Mouse (Mus musculus): ENCODE data around the gene Nprl2. TPM values are rescaled to one million over a fixed set of nuclear protein-coding genes. Genes with fewer than 3 reads are reported as not detected.
A peak's percentile ranks its signal among the peaks of the same experiment; 100 is the strongest.
"Not testable (repeated sequence)": the region's sequence is repeated elsewhere in the genome, so short reads cannot be mapped to it uniquely, and the experiment has no call there.

Gene Nprl2
- polyA plus RNA-seq, 1 experiment from 2014 or later, result 32.0 TPM

DNA sequence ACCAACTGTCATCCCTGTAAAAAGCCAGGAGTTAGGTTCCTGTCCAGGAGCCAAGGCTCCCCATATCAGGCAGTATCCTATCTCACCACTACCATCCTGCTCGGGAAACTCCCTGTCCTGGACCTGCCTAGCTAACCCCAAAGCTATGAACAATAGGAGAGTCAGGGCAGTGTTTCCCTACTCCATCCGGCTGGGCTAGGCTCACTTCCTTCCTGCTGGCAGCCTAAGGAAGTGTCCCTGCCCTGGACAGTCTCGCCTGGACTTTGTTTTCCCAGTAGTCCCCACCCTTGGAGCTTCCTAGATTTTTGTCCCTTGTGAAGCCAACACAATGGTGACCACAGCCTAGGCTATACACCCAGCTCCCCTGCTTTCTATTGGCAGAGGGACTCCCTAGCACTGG is 24.8 kb downstream of the Nprl2 start:
- CTCF ChIA-PET, result interaction anchor here (0.7 to 2.5 kb wide), 5 partner anchors 10 to 78 kb away, joined by 3 to 9 read pairs (median 3); partner anchors contain the start of genes Hyal3 and Naa80
- in situ Hi-C loops (cut with MboI; ENCODE audit: low pct_unique_long_range_greater_than_20kb), result no loop called here
- no peaks in the 10 kb centered on the region for H3K27me3 ChIP-seq
- POLR2A ChIA-PET, result interaction anchor here (0.8 to 1.3 kb wide), 2 partner anchors 22 to 700 kb away, joined by 3 to 4 read pairs; no protein-coding TSS in a partner anchor
- no peak for ATAC-seq
- DNase-seq (ENCODE audit: low read depth, low spot score), result no peak
- TF ChIP-seq CTCF (IDR thresholded peaks at IDR 0.05), result no peak

DNA sequence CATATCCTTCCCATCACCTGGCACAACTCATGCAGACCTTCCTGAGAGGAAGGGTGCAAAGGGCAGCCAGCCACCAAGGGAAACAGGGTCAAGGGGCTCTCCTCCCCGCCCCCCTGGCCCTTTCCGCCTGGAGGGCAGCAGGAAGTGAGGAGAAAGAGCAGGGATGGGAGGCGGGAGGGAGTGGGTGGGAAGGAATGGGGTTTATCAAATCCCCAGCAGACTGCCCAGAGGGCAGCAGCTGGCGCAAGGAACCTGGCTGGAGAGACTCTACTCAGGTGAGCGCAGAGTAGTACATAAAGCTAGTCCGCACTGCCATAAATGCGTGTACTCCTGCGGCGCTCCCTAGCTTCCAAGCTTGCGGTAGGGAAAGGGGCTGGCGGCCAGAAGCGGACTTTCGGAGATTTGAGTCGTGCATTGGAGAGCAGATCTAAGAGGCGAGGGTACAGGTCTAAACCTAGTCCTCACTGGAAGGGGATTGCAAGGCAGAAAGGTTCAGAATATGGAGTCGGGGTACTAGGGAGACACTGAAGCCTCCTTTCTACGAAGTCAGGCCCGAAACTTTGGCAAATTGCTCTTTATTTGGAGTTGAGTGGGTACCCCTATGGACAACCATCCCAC is 25.8 kb downstream of the Nprl2 start, which contains the start of gene Hyal2:
Hyal2 (plus strand) TSS at position 244 of the 618 bp plus-strand sequence.
- CTCF ChIA-PET, result interaction anchor here (2.2 to 4.3 kb wide), 3 partner anchors 11 to 78 kb away, joined by 8 to 19 read pairs (median 8); partner anchors contain the start of genes Hyal3 and Naa80
- in situ Hi-C loops (cut with MboI; ENCODE audit: low pct_unique_long_range_greater_than_20kb), result no loop called here
- TF ChIP-seq CTCF (IDR thresholded peaks at IDR 0.05), result no peak
- H3K27me3 ChIP-seq, result no peaks in the 10 kb centered on the region
- POLR2A ChIA-PET, result interaction anchor here (0.9 to 1.0 kb wide), 2 partner anchors 13 to 73 kb away, joined by 3 to 5 read pairs; no protein-coding TSS in a partner anchor
- DNase-seq (ENCODE audit: low read depth, low spot score), result no peak
- no peak for ATAC-seq

DNA sequence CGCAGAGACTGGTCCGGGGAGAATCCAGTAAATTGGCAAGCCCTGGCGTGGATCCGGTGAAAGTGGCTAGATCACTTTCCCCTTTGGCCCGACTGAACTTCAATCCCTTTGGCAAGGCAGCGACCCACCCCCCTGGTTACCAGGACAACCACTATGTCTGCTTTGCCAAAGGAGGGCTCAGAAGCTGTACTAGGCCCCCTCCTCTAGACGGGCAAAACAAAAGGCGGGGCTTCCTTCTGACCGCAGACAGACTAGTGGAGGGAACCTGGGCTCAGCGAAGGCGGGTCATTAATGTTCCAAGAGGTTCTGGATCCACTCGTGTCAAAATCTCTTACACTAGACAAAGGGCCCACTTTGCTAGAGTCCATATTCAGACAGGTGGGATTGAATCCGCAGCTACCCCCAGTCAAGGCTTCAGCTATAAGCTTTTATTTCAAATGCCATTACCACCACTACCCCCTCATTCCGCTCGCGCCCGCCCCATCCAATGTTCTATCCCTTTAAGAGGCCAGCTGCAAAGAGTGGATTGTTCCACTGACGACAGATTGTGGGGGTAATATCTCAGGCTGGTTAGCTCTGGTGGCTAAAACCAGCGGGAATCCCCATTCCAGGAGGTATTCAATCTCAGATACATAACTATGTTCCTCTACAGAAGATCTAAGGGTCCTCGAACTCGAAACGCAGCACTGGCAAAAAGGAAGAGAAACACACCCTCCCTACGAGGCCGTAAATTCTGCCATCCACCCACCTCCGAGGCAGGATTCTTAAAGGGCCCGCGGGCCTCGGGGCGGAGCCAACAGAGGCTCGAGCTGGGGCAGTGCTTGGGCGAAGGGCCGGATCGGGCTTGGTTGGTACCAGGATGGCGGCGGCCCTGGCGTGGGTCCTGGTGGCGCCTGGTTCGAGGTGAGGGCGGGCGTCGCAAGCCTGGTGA is 26.6 kb downstream of the Nprl2 start:
- in situ Hi-C loops (cut with MboI; ENCODE audit: low pct_unique_long_range_greater_than_20kb), result no loop called here
- POLR2A ChIA-PET, result interaction anchor here (0.9 to 1.3 kb wide), 3 partner anchors 13 to 72 kb away, joined by 3 to 5 read pairs (median 5); partner anchors contain the start of gene Ifrd2
- no peak for TF ChIP-seq CTCF (IDR thresholded peaks at IDR 0.05)

GRCm38 (mm10) chr9:107569270-107569669 is 27.2 kb downstream of the Nprl2 start:
- no peaks in the 10 kb centered on the region for H3K27me3 ChIP-seq
- ATAC-seq, result peak; percentile 13
- TF ChIP-seq CTCF (IDR thresholded peaks at IDR 0.05), result no peak
- POLR2A ChIA-PET, result interaction anchor here (0.6 to 1.3 kb wide), 4 partner anchors 10 to 166 kb away, joined by 3 to 8 read pairs (median 4); partner anchors contain the start of genes Hyal3 and Ifrd2
- CTCF ChIA-PET, result interaction anchor here (2.0 to 4.3 kb wide), 3 partner anchors 10 to 76 kb away, joined by 5 to 19 read pairs (median 8); partner anchors contain the start of genes Hyal3, Ifrd2 and Naa80
- in situ Hi-C loops (cut with MboI; ENCODE audit: low pct_unique_long_range_greater_than_20kb), result no loop called here
- no peak for DNase-seq (ENCODE audit: low read depth, low spot score)

More for the DNA sequence above, 26.6 kb downstream of the Nprl2 start:
- CTCF ChIA-PET, result interaction anchor here (2.0 to 4.3 kb wide), 4 partner anchors 11 to 77 kb away, joined by 5 to 19 read pairs (median 8); partner anchors contain the start of genes Hyal3, Ifrd2 and Naa80
- no peaks in the 10 kb centered on the region for H3K27me3 ChIP-seq
- ATAC-seq, result peak; percentile 72
- no peak for DNase-seq (ENCODE audit: low read depth, low spot score)

GRCm38 (mm10) chr9:107570016-107570415 is 28.0 kb downstream of the Nprl2 start:
- CTCF ChIA-PET, result interaction anchor here (0.6 to 4.3 kb wide), 4 partner anchors 10 to 75 kb away, joined by 3 to 19 read pairs (median 6); partner anchors contain the start of genes Hyal3, Ifrd2 and Naa80
- ATAC-seq, result no peak
- TF ChIP-seq CTCF (IDR thresholded peaks at IDR 0.05), result no peak
- in situ Hi-C loops (cut with MboI; ENCODE audit: low pct_unique_long_range_greater_than_20kb), result no loop called here
- no peaks in the 10 kb centered on the region for H3K27me3 ChIP-seq
- POLR2A ChIA-PET, result interaction anchor here (0.6 to 1.3 kb wide), 3 partner anchors 10 to 165 kb away, joined by 3 to 8 read pairs (median 3); partner anchors contain the start of gene Hyal3
- DNase-seq (ENCODE audit: low read depth, low spot score), result no peak

- no peaks in the 10 kb centered on the region for H3K27me3 ChIP-seq
- no peak for DNase-seq (ENCODE audit: low read depth, low spot score)
- no peak for TF ChIP-seq CTCF (IDR thresholded peaks at IDR 0.05)
- ChIA-PET CTCF (interaction anchor here (4.3 kb wide), 1 partner anchor 9 kb away, joined by 19 read pairs; the partner anchor contains the start of genes Hyal3 and Naa80), POLR2A (interaction anchor here (1.3 kb wide), 1 partner anchor 10 kb away, joined by 8 read pairs; the partner anchor contains the start of gene Hyal3)
- ATAC-seq, result no peak
- in situ Hi-C loops (cut with MboI; ENCODE audit: low pct_unique_long_range_greater_than_20kb), result no loop called here
Observed at GRCm38 (mm10) chr9:107570845-107571244, 28.8 kb downstream of the Nprl2 start.

DNA sequence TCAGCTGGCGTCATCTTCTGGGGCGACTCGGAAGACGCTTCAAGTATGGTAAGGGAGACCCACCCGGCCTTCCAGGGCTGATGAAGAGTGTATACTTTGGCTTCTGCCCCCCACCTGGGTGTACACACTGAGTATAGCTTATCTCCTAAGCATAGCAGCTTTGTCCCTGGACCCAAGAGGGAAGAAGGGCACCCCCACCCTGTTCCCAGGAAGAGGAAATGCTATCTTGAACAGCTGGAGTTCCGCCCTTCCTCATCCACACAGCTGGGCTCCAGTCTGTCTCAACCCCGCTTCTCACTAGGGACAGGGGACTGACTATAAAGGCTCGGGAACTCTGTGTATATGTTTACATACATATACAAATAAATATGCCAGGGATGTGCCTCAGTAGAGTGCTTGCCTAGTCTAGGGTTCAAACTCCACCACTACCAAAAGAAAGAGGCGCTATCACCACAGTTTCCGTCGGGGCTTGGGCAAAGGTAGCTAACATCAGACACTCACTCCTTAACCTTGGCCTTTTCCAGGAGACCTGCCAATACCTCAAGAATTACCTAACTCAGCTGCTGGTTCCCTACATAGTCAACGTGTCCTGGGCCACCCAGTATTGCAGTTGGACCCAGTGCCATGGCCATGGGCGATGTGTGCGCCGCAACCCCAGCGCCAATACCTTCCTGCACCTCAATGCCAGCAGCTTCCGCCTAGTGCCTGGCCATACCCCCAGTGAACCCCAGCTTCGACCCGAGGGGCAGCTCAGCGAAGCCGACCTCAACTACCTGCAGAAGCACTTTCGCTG is 29.7 kb downstream of the Nprl2 start:
- ATAC-seq (no peak), DNase-seq (ENCODE audit: low read depth, low spot score) (no peak)
- CTCF ChIA-PET, result interaction anchor here (1.9 to 4.3 kb wide), 2 partner anchors 8 to 72 kb away, joined by 7 to 19 read pairs; partner anchors contain the start of genes Hyal3 and Naa80
- H3K27me3 ChIP-seq, result no peaks in the 10 kb centered on the region
- TF ChIP-seq CTCF (IDR thresholded peaks at IDR 0.05), result no peak
- in situ Hi-C loops (cut with MboI; ENCODE audit: low pct_unique_long_range_greater_than_20kb), result no loop called here
- POLR2A ChIA-PET, result interaction anchor here (0.7 kb wide), 1 partner anchor 9 kb away, joined by 3 read pairs; the partner anchor contains the start of gene Tusc2

GRCm38 (mm10) chr9:107572327-107572662 is 30.3 kb downstream of the Nprl2 start:
- no peak for ATAC-seq
- CTCF ChIA-PET, result interaction anchor here (1.9 kb wide), 1 partner anchor 72 kb away, joined by 7 read pairs; no protein-coding TSS in a partner anchor

DNA sequence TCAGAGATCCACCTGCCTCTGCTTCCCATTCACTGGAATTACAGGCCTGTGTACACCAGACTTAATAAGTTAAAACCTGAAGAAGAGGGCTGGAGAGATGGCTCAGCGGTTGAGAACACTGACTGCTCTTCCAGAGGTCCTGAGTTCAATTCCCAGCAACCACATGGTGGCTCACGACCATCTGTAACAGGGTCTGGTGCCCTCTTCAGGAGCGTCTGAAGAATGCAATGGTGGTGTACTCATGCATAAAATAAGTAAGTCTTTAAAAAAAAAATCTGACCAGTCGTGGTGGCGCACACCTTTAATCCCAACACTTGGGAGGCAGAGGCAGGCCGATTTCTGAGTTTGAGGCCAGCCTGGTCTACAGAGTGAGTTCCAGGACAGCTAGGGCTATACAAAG is 31.7 kb downstream of the Nprl2 start:
- POLR2A ChIA-PET; in situ Hi-C loops (cut with MboI; ENCODE audit: low pct_unique_long_range_greater_than_20kb); ATAC-seq: not testable (repeated sequence)

More at GRCm38 (mm10) chr9:107572327-107572662, 30.3 kb downstream of the Nprl2 start:
- no peaks in the 10 kb centered on the region for H3K27me3 ChIP-seq
- no peak for DNase-seq (ENCODE audit: low read depth, low spot score)
- POLR2A ChIA-PET, result interaction anchor here (0.7 kb wide), 1 partner anchor 9 kb away, joined by 3 read pairs; the partner anchor contains the start of gene Tusc2
- TF ChIP-seq CTCF (IDR thresholded peaks at IDR 0.05), result no peak
- in situ Hi-C loops (cut with MboI; ENCODE audit: low pct_unique_long_range_greater_than_20kb), result no loop called here

More for the DNA sequence above, 31.7 kb downstream of the Nprl2 start:
- not testable (repeated sequence) for DNase-seq (ENCODE audit: low read depth, low spot score); H3K27me3 ChIP-seq
- CTCF ChIA-PET, result interaction anchor here (1.3 kb wide), 1 partner anchor 72 kb away, joined by 3 read pairs; no protein-coding TSS in a partner anchor
